Mouse (Mus musculus): ENCODE data around the gene Abcc4. TPM values are rescaled to one million over a fixed set of nuclear protein-coding genes. Genes with fewer than 3 reads are reported as not detected.
"Not testable (repeated sequence)": the region's sequence is repeated elsewhere in the genome, so short reads cannot be mapped to it uniquely, and the experiment has no call there.

The Abcc4 gene
- polyA plus RNA-seq, 1 experiment from 2014 or later: 4.5 TPM

DNA sequence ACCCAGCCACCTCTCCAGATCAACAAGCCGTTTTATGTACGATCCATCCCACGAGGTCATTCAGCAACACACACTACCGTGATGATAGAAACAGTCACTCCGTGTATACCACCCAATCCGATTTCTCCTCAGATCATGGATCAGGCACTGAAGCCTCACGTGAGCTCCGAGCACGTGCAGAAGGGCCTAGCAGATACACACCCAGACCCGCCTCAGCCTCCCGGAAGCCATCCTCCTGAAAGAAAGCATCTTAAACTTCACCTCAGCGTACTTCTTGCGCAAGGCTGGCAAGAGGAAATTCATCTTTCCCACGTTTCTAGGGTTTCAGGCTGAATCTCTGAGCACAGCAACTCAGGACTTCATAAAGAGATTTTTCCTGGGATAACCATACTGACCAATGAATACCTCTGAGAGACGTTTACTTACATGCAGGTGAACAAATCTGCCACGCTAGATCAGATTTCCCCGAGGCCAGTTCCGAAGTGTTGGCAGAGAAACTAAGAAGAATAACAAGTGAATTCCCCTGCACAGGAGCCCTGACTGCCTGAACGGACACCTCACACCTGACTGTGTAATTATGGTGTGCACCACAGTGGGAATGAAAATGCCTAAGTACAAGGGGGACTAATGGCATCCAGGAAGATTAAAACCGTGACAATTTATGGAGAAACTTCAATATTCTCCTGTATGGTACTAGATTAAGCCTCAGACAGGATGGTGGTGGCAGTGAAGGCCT lies 54.1 kb downstream of the Abcc4 start:
- no peak for DNase-seq (ENCODE audit: low spot score)
- peaks cover 11% of the 10 kb centered on the region for H3K4me1 ChIP-seq (replicated peaks; ENCODE audit: control insufficient read depth, insufficient read depth, low read length)
- H3K27me3 ChIP-seq (replicated peaks; ENCODE audit: control insufficient read depth, insufficient read depth, low read length): no peaks in the 10 kb centered on the region
- H3K27ac ChIP-seq (ENCODE audit: low read depth, low read length): no peak overlapping the region
- no peak overlapping the region for H3K9ac ChIP-seq (ENCODE audit: low read depth, low read length)
- H3K4me2 ChIP-seq: no peak overlapping the region
- no peak for ATAC-seq (replicated peaks; ENCODE audit: low FRiP score)
- no peaks in the 10 kb centered on the region for H3K9me3 ChIP-seq (ENCODE audit: control insufficient read depth, low read length)
- H3K4me3 ChIP-seq (ENCODE audit: low read depth, low read length): no peak overlapping the region
- no peaks in the 10 kb centered on the region for H3K36me3 ChIP-seq (ENCODE audit: control insufficient read depth, insufficient read depth, low read length)
- WGBS: 89% methylated on average over 20 of the region's 20 CpGs

DNA sequence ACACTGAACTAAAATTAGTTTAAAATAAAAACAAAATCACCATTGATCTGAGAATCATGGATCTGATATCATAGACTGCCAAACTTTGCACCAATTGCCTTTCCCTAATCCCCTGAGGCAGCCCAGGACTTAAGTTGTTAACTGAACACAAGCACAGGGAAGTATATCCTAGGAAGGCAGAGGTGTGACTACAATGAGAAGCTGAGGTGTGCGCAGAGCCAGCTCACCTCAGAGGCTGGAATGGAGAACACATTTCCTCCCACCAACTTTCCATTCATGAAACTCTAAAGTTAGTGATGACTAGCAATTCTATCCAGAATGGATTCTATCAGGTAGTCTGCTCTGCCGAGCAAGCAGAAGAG lies 56.1 kb downstream of the Abcc4 start:
- Histone ChIP-seq H3K27ac (ENCODE audit: low read depth, low read length) (no peak overlapping the region), H3K9ac (ENCODE audit: low read depth, low read length) (no peak overlapping the region), H3K27me3 (replicated peaks; ENCODE audit: control insufficient read depth, insufficient read depth, low read length) (no peaks in the 10 kb centered on the region), H3K4me1 (replicated peaks; ENCODE audit: control insufficient read depth, insufficient read depth, low read length) (peaks cover 5% of the 10 kb centered on the region), H3K36me3 (ENCODE audit: control insufficient read depth, insufficient read depth, low read length) (no peaks in the 10 kb centered on the region), H3K4me2 (no peak overlapping the region), H3K9me3 (ENCODE audit: control insufficient read depth, low read length) (no peaks in the 10 kb centered on the region), H3K4me3 (ENCODE audit: low read depth, low read length) (no peak overlapping the region)
- ATAC-seq (replicated peaks; ENCODE audit: low FRiP score) (peak; percentile 26; the same call in 1 of the 2 replicates), DNase-seq (ENCODE audit: low spot score) (no peak)
- WGBS: 89% methylated on average over 2 of the region's 2 CpGs

DNA sequence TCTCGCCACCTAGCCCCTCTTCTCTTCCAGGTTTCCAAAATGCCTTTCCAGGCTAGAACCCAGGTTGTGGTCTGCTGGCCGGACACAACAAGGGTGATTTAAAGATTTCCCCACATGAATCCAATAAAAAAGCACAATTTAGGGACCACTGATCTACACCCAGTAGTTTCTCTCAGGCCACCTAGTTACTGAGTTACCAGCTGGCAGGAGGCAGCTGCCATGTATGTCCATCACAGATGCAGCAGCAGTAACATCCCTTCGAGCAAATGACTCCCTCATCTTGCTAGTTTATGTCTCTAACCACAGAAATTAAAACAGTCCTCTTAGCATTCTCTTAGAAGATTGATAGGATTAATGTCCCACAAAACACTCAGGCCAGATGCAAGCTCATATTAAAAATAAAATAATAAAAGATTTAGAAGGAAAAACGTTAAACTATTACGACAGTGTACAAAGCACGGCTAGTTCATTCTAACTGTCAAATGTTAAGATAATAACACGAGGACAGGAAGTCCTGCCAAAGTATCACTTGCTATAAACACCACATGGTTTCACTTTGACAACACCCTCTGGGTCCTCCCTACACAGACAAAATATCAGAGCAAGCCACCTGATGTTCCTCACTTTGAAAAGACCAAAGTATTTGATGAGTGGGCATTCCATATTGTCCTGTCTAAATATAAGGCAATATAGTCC lies 56.7 kb downstream of the Abcc4 start:
- Histone ChIP-seq H3K4me2 (peak overlapping the region; percentile 8; the same call in 1 of the 2 replicates), H3K4me1 (replicated peaks; ENCODE audit: control insufficient read depth, insufficient read depth, low read length) (peaks cover 5% of the 10 kb centered on the region), H3K36me3 (ENCODE audit: control insufficient read depth, insufficient read depth, low read length) (no peaks in the 10 kb centered on the region), H3K27ac (ENCODE audit: low read depth, low read length) (no peak overlapping the region), H3K4me3 (ENCODE audit: low read depth, low read length) (no peak overlapping the region), H3K9ac (ENCODE audit: low read depth, low read length) (no peak overlapping the region), H3K27me3 (replicated peaks; ENCODE audit: control insufficient read depth, insufficient read depth, low read length) (no peaks in the 10 kb centered on the region), H3K9me3 (ENCODE audit: control insufficient read depth, low read length) (no peaks in the 10 kb centered on the region)
- 54% methylated on average over 7 of the region's 7 CpGs for WGBS
- DNase-seq (ENCODE audit: low spot score): no peak
- ATAC-seq (replicated peaks; ENCODE audit: low FRiP score): peak; percentile 72

DNA sequence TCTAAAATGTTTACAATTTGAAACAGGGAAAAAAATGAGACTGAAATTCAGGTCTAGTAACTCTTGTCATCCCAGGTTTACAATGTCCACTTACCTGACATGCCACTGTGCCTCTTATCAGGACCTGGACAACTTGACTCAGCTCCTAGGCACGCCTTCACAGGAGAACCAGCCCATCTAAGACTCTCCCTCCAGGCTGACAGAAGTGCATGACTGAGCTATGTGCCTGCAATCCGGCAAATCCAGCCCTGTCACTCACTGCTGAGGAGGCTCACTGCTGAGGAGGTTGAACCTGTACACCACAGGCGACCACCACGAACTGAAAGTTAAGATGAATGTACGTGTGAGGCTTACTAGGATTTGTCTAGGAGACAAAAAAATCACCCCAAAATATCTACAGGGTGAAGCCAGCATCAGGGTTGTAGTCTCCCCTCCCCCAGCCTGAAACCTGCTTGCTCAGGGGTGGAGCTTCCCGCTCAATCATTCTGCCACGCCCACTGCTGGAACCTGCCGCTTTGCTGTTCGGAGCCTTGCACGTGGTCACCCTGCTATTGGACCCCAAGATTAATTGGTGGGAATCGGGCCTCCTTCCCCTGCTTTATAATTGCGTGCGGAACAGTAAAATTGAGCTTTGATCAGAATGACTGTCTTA lies 63.0 kb downstream of the Abcc4 start:
- Histone ChIP-seq H3K4me1 (replicated peaks; ENCODE audit: control insufficient read depth, insufficient read depth, low read length) (peaks cover 18% of the 10 kb centered on the region), H3K27ac (ENCODE audit: low read depth, low read length) (peak overlapping the region; percentile 54)
- peak; percentile 84 for ATAC-seq (replicated peaks; ENCODE audit: low FRiP score)
- H3K9ac ChIP-seq (ENCODE audit: low read depth, low read length); H3K9me3 ChIP-seq (ENCODE audit: control insufficient read depth, low read length); DNase-seq (ENCODE audit: low spot score); H3K27me3 ChIP-seq (replicated peaks; ENCODE audit: control insufficient read depth, insufficient read depth, low read length); H3K36me3 ChIP-seq (ENCODE audit: control insufficient read depth, insufficient read depth, low read length); H3K4me3 ChIP-seq (ENCODE audit: low read depth, low read length); H3K4me2 ChIP-seq: not testable (repeated sequence)
- 62% methylated on average over 13 of the region's 13 CpGs for WGBS

DNA sequence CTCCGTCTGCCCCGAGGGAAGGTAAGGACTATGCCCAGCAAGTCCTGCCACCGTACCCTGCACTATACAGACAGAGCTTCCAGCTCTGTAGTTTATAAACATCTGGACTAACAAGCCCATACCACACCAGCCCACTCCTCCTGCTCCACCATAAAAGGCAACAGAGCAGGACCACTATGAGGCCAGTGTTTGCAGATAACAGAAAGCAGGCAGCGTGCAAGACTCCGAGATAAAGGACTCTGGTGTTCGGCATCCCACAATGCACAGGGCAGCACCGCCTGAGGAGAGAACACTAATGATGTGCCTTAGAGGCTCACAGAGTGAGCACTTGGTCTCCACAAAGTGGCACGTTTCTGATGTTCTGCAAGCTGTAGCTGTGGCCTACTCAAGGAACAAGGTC lies 63.9 kb downstream of the Abcc4 start:
- Histone ChIP-seq H3K27ac (ENCODE audit: low read depth, low read length) (peak overlapping the region; percentile 61), H3K4me1 (replicated peaks; ENCODE audit: control insufficient read depth, insufficient read depth, low read length) (peaks cover 18% of the 10 kb centered on the region), H3K9ac (ENCODE audit: low read depth, low read length) (no peak overlapping the region), H3K9me3 (ENCODE audit: control insufficient read depth, low read length) (no peaks in the 10 kb centered on the region), H3K27me3 (replicated peaks; ENCODE audit: control insufficient read depth, insufficient read depth, low read length) (no peaks in the 10 kb centered on the region), H3K4me3 (ENCODE audit: low read depth, low read length) (no peak overlapping the region), H3K4me2 (peak overlapping the region; percentile 20; the same call in 1 of the 2 replicates), H3K36me3 (ENCODE audit: control insufficient read depth, insufficient read depth, low read length) (no peaks in the 10 kb centered on the region)
- DNase-seq (ENCODE audit: low spot score): no peak
- WGBS: 40% methylated on average over 8 of the region's 8 CpGs
- ATAC-seq (replicated peaks; ENCODE audit: low FRiP score): peak; percentile 96

DNA sequence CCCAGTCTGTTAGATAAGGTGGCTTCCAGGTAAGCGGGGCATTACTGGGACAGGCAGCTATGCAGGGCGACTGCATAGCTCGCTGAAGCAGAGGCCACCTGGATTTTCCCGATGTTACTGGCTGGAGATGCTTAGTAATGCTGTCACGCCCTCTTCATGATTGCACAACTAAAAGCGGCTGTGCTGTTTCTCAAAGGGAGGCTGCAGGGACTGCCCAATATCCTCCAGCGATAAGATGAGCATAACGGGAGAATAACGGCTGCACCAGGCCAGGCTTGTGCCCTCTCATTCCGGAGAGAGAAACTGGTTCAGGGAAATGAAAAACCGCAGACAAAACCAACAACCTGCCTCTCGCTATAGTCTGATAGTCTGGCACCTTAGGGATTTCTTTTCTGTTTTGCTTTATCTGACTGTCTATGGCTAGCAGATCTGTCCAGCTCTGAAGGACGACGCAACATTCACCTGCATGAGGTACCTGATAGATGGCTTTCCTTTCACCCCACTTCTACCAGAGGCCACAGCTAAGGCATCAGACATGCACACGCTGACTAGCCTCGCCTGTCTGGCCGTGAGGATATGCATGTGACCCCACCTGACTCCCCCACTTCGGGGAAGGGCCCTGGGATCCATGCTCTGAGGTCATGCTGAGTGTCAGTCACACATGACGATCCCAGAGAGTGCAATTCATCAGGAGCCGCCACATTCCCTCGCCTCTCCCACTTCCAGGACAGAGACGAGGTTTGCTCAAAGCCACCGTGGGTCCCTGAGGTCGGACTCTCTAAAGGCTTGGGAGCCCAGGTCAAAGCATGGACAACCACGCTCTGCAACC lies 67.4 kb downstream of the Abcc4 start:
- no peak for DNase-seq (ENCODE audit: low spot score)
- Histone ChIP-seq H3K9me3 (ENCODE audit: control insufficient read depth, low read length) (no peaks in the 10 kb centered on the region), H3K4me3 (ENCODE audit: low read depth, low read length) (no peak overlapping the region), H3K4me2 (no peak overlapping the region), H3K36me3 (ENCODE audit: control insufficient read depth, insufficient read depth, low read length) (no peaks in the 10 kb centered on the region), H3K27ac (ENCODE audit: low read depth, low read length) (no peak overlapping the region), H3K27me3 (replicated peaks; ENCODE audit: control insufficient read depth, insufficient read depth, low read length) (no peaks in the 10 kb centered on the region), H3K4me1 (replicated peaks; ENCODE audit: control insufficient read depth, insufficient read depth, low read length) (peaks cover 22% of the 10 kb centered on the region), H3K9ac (ENCODE audit: low read depth, low read length) (no peak overlapping the region)
- no peak for ATAC-seq (replicated peaks; ENCODE audit: low FRiP score)
- WGBS: 75% methylated on average over 25 of the region's 25 CpGs

DNA sequence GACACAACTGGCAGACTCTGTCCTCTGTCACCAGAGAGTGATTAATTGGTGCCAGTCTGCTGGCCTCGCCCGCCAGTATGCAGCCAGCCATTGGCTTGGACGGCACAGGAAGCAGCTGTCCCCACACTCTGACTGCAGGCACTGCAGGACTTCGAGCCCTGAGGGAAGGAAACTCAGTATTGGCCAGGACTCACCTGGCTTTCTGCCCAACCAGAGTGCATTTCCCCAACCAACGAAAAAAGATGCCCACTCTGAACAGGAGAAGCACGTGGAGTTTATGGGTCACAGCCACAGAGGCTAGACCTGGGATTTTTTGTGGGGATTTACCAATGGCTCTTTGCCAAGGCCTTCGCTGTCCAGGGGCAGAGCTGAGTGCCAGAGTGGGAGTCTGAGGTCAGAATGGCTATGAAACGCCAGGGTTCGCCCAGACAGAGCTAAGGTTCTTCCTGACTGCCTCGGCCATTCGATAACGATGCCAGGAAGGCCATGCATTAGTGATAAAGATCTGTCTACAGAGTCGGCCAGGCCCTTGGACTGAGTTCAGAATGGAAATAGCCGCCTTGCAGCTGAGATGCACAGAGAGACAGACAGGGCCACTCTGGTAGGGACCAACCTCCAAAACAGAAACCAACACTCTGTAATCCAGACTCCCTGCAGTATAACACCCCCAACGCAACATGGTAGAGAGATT lies 70.4 kb downstream of the Abcc4 start:
- H3K4me2 ChIP-seq: no peak overlapping the region
- DNase-seq (ENCODE audit: low spot score): no peak
- H3K36me3 ChIP-seq (ENCODE audit: control insufficient read depth, insufficient read depth, low read length): no peaks in the 10 kb centered on the region
- no peak overlapping the region for H3K9ac ChIP-seq (ENCODE audit: low read depth, low read length)
- peaks cover 8% of the 10 kb centered on the region; the same call in 1 of the 2 replicates for H3K4me1 ChIP-seq (replicated peaks; ENCODE audit: control insufficient read depth, insufficient read depth, low read length)
- WGBS: 61% methylated on average over 15 of the region's 15 CpGs
- H3K4me3 ChIP-seq (ENCODE audit: low read depth, low read length): no peak overlapping the region
- no peak; the same call in 1 of the 2 replicates for ATAC-seq (replicated peaks; ENCODE audit: low FRiP score)
- no peaks in the 10 kb centered on the region for H3K27me3 ChIP-seq (replicated peaks; ENCODE audit: control insufficient read depth, insufficient read depth, low read length)
- no peak overlapping the region for H3K27ac ChIP-seq (ENCODE audit: low read depth, low read length)
- no peaks in the 10 kb centered on the region for H3K9me3 ChIP-seq (ENCODE audit: control insufficient read depth, low read length)

DNA sequence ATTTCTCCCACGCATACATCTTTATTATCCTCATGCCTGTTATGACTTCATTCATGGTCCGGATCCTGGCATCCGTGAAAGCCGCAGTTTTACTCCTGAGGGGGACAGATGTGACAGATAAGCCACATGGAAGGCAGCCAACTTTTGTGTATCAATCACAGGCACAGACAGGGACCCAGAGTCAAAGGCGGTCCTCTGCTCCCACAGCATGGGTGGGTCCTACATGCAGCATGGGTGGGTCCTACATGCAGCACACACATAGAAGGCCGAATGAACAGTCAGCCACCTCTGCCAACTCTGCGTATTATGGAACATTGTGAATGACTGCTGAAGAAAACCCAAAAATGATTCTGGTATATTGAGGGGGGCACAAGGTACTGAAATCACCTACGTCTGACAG lies 76.4 kb downstream of the Abcc4 start:
- Histone ChIP-seq H3K9ac (ENCODE audit: low read depth, low read length) (no peak overlapping the region), H3K36me3 (ENCODE audit: control insufficient read depth, insufficient read depth, low read length) (no peaks in the 10 kb centered on the region), H3K4me3 (ENCODE audit: low read depth, low read length) (no peak overlapping the region), H3K4me1 (replicated peaks; ENCODE audit: control insufficient read depth, insufficient read depth, low read length) (no peaks in the 10 kb centered on the region), H3K27ac (ENCODE audit: low read depth, low read length) (no peak overlapping the region), H3K27me3 (replicated peaks; ENCODE audit: control insufficient read depth, insufficient read depth, low read length) (no peaks in the 10 kb centered on the region), H3K4me2 (no peak overlapping the region), H3K9me3 (ENCODE audit: control insufficient read depth, low read length) (no peaks in the 10 kb centered on the region)
- no peak for ATAC-seq (replicated peaks; ENCODE audit: low FRiP score)
- 87% methylated on average over 8 of the region's 8 CpGs for WGBS
- DNase-seq (ENCODE audit: low spot score): no peak

All from liver, embryonic 11.5 days (tissue).